Mouse (Mus musculus) left cerebral cortex, adult 2 months (tissue): ENCODE results near the gene March11. TPM values are rescaled to one million over a fixed set of nuclear protein-coding genes. Genes with fewer than 3 reads are reported as not detected.

Experiments used
- DNase-seq, 2 experiments: peaks; one replicate each; pipeline ENCODE4 v3.0.0; 2021 to 2022; ENCODE audit warnings: low spot score in 2 of 2, mixed read lengths in 1 of 2; ENCODE audit errors: extremely low spot score in 1 of 2
- H3K27ac ChIP-seq: fragments of 200-600 bp; 2 replicates; pipeline ENCODE4 v1.8.1; 2022
- H3K4me3 ChIP-seq: fragments of 200-600 bp; 2 replicates; pipeline ENCODE4 v1.8.1; 2022
- CTCF ChIP-seq: fragments of 200-600 bp; IDR thresholded peaks from 2 replicates; pipeline ENCODE4 v1.8.1; 2022; ENCODE audit warnings: antibody characterized with exemption, mild to moderate bottlenecking, moderate library complexity
- intact Hi-C: fragments of 180-260 bp; cut with DNase I; formaldehyde crosslinking; loops from one replicate; pipeline ENCODE4 v1.15.1; 2025
- long read RNA-seq, 2 experiments: library from polyadenylated mRNA; stranded (forward); transcript quantifications; one replicate each; pipeline ENCODE4 v2.0.0; 2021; ENCODE audit warnings: borderline mapping rate in 2 of 2
- total RNA-seq, 2 experiments: library from RNA; stranded (reverse); gene quantifications; 2 replicates each; pipeline ENCODE4 v1.2.3; 2021

March11 gene
- 10 to 100 TPM; 10.1 to 12.8 TPM for total RNA-seq
- long read RNA-seq, experiment 1, partial matches to known transcripts: 0 of 6 reads
- long read RNA-seq, experiment 1, other reads (novel, unspliced or antisense): 2 of 6 reads
- long read RNA-seq, experiment 2, partial matches to known transcripts: 1 of 8 reads
- long read RNA-seq, experiment 2, other reads (novel, unspliced or antisense): 1 of 8 reads

- Histone ChIP-seq H3K4me3 (peak within 1 kb of the TSS; percentile 68), H3K27ac (peak within 1 kb of the TSS; percentile 89)
- DNase-seq: peak; percentile 82 to 84
- intact Hi-C loops: loop anchor here (2.0 to 5.0 kb wide), 2 partner anchors 124 to 311 kb away; no protein-coding TSS in a partner anchor
- peak; percentile 19 for TF ChIP-seq CTCF
Measured at GRCm38 (mm10) chr15:26308629-26309230, at the start of gene March11. March11 (plus strand) TSS chr15:26309048.

DNA sequence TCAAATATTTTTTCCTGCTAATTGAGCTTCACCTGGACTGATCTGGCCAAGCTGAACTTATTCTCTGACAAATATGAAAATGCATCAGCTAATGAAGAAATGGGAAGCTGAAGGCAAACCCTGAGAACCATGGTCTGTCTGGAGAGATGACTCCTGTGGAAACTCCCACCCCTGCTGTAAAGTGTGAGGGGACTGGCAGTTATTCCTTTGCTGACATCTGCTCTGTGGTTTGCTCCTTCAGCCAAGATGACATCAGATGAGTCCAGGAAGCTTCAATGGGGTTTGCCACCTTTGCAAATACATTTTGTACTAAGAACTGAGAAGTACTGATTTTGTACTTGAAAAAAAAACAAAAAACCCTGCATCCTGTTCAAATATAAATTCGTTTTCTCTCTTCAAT, 46.5 kb upstream of the March11 start:
- no peak for DNase-seq
- Histone ChIP-seq H3K4me3 (no peak overlapping the region), H3K27ac (no peak overlapping the region)
- intact Hi-C loops: no loop called here
- TF ChIP-seq CTCF: no peak

- no peak for TF ChIP-seq CTCF
- intact Hi-C loops: no loop called here
- no peak for DNase-seq
- no peak overlapping the region for H3K27ac ChIP-seq
- H3K4me3 ChIP-seq: no peak overlapping the region
Measured at GRCm38 (mm10) chr15:26269596-26269995, 39.3 kb upstream of the March11 start.

GRCm38 (mm10) chr15:26276035-26276511, 32.8 kb upstream of the March11 start:
- Histone ChIP-seq H3K4me3 (no peak overlapping the region), H3K27ac (no peak overlapping the region)
- no peak for TF ChIP-seq CTCF
- DNase-seq: no peak
- intact Hi-C loops: no loop called here

GRCm38 (mm10) chr15:26276608-26277007, 32.2 kb upstream of the March11 start:
- TF ChIP-seq CTCF: no peak

GRCm38 (mm10) chr15:26291871-26292270, 17.0 kb upstream of the March11 start:
- intact Hi-C loops: loop anchor here (1.0 kb wide), 1 partner anchor 8 kb away; no protein-coding TSS in a partner anchor
- Histone ChIP-seq H3K27ac (no peak overlapping the region), H3K4me3 (no peak overlapping the region)
- DNase-seq: no peak
- TF ChIP-seq CTCF: no peak

More at GRCm38 (mm10) chr15:26276608-26277007, 32.2 kb upstream of the March11 start:
- DNase-seq: no peak
- Histone ChIP-seq H3K4me3 (no peak overlapping the region), H3K27ac (no peak overlapping the region)
- intact Hi-C loops: no loop called here

- intact Hi-C loops: loop anchor here (1.0 kb wide), 1 partner anchor 7 kb away; no protein-coding TSS in a partner anchor
- Histone ChIP-seq H3K4me3 (no peak overlapping the region), H3K27ac (no peak overlapping the region)
- DNase-seq: no peak
- TF ChIP-seq CTCF: no peak
Measured at GRCm38 (mm10) chr15:26292811-26293210, 16.0 kb upstream of the March11 start.

DNA sequence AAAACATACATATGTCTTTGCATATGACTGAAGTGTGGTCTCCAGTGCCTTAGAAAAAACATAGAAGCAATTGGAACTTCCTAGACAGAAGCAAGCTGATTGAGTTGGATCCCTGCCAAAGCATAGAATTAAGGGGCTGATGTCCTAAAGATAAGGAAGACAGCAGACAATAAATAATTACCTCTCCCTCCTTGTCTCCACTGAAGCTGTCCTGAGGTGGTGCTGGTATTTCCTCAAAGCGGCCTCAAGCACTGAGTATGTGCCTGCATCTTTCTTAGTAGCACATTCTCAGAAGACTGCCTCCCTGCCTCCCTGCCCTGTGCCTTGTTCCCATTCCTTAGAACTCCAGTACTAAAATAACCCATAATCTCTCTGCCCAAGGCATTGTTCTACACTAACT, 15.6 kb upstream of the March11 start:
- H3K4me3 ChIP-seq: no peak overlapping the region
- no peak for DNase-seq
- no peak for TF ChIP-seq CTCF
- H3K27ac ChIP-seq: no peak overlapping the region
- intact Hi-C loops: no loop called here

DNA sequence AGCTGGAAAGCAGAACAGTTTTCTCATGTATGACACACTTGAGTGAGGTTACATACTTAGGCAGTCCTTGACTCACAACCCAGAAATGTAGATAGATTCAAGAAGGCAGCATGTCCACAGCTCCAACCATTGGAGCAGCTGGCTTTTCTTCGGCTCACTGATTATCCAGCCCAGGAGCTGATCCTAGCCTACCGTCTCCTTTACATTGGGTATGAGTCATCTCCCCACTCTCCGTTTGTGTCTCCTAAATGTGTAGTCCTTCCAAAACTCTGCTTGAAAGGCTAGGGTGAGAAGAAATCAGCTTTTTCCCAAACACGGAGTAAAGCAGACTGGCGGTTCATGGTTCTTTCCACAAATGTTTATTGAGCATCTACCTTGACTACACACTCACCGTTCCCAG, 10.2 kb upstream of the March11 start:
- TF ChIP-seq CTCF: no peak
- no peak overlapping the region for H3K4me3 ChIP-seq
- intact Hi-C loops: no loop called here
- no peak for DNase-seq
- no peak overlapping the region for H3K27ac ChIP-seq

DNA sequence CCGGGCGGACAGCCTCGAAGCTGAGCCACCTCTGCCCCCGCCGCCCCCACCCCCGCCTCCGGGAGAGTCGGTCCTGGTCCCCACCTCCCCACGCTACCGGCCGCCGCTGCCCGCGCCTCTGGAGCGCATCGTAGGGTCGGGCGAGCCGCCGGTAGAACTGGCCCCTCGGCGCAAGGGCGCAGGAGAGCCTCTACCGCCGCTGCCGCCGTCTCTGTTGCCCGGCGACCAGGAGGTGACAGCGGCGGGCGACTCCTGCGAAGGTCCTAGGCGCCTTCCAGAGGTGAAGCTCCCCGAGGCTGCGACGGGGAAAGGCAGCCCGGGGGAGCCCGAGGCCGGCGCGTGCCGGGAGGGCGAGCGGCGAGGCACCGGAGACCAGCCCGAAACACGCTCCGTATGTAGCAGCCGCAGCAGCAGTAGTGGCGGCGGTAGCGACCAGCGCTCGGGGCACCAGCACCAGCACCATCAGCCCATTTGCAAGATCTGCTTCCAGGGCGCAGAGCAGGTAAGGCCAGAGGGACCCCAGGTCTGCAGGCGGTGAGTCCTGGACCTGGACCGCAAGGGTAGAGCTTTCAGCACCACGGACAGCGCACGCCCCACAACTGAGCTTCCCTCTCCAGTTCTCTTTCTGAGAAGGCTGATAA, 563 bp downstream of the March11 start:
- DNase-seq: peak; percentile 32 to 50
- H3K4me3 ChIP-seq: peak overlapping the region; percentile 68
- TF ChIP-seq CTCF: no peak
- H3K27ac ChIP-seq: peak overlapping the region; percentile 89
- intact Hi-C loops: loop anchor here (2.0 to 5.0 kb wide), 2 partner anchors 123 to 312 kb away; no protein-coding TSS in a partner anchor

DNA sequence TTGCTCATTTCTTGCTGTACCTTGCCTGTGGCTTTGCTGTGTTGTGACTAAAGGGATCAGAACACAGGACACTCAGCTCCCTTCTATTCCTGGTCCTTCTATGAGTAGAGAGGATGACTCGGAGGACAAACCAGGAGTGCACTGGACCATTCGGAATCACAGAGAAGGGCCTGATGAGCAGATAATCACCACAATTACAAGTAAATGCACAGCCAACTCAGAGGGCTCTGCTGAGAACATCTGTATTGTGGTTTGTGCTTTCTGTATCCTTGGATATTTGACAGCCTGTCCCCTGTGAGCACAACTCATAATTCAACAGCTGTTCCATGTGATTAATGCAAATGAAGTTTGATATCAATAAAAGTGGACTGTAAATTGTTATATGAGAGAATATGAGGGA, 11.0 kb downstream of the March11 start:
- DNase-seq: no peak
- no peak for TF ChIP-seq CTCF
- Histone ChIP-seq H3K4me3 (no peak overlapping the region), H3K27ac (no peak overlapping the region)
- intact Hi-C loops: no loop called here

DNA sequence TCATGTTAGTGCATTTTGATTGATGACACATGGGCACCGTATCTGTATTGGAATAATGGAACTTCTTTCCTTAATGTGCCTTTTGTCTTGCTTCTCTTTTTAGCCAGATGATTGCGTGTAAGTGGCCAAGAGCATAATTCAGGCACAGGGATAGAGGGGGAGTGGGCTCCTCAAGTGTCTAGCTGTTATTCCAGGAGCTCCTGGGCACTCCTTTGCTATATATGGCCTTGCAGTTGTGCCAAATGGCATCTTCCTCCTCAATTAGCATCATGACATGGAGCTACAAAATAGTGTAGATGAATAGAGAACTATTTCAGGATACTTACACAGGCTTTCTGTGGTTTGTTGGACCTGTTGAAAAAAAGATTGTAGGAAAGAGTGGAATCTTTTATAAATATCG, 11.6 kb downstream of the March11 start:
- intact Hi-C loops: no loop called here
- TF ChIP-seq CTCF: no peak
- no peak for DNase-seq
- Histone ChIP-seq H3K27ac (no peak overlapping the region), H3K4me3 (no peak overlapping the region)
